Mouse (Mus musculus): Measurements from ENCODE around the gene Macrod2. TPM values are rescaled to one million over a fixed set of nuclear protein-coding genes. Genes with fewer than 3 reads are reported as not detected.

Gene Macrod2
- polyA plus RNA-seq, 2 experiments from 2014 or later, result not detected

- peak; percentile 84 for ATAC-seq
Observed at GRCm38 (mm10) chr2:140819391-140820120, 424.4 kb downstream of the Macrod2 start.

GRCm38 (mm10) chr2:140822378-140822777 lies 427.3 kb downstream of the Macrod2 start:
- ATAC-seq, result no peak

- no peak for ATAC-seq
Observed at GRCm38 (mm10) chr2:140826241-140826640, 431.1 kb downstream of the Macrod2 start.

- ATAC-seq, result no peak
Observed at GRCm38 (mm10) chr2:140828859-140829258, 433.8 kb downstream of the Macrod2 start.

- ATAC-seq, result no peak
Observed at GRCm38 (mm10) chr2:140830086-140830485, 435.0 kb downstream of the Macrod2 start.

GRCm38 (mm10) chr2:140839371-140839770 lies 444.3 kb downstream of the Macrod2 start:
- ATAC-seq, result no peak

GRCm38 (mm10) chr2:140839880-140840279 lies 444.8 kb downstream of the Macrod2 start:
- no peak for ATAC-seq

- ATAC-seq, result no peak
Observed at GRCm38 (mm10) chr2:140844030-140844429, 448.9 kb downstream of the Macrod2 start.

GRCm38 (mm10) chr2:140847817-140848428 lies 452.8 kb downstream of the Macrod2 start:
- ATAC-seq, result no peak

GRCm38 (mm10) chr2:140853538-140853937 lies 458.4 kb downstream of the Macrod2 start:
- no peak for ATAC-seq

GRCm38 (mm10) chr2:140861356-140861755 lies 466.2 kb downstream of the Macrod2 start:
- ATAC-seq, result no peak

- ATAC-seq, result no peak
Observed at GRCm38 (mm10) chr2:140862736-140863135, 467.6 kb downstream of the Macrod2 start.

- ATAC-seq, result no peak
Observed at GRCm38 (mm10) chr2:140865636-140866035, 470.5 kb downstream of the Macrod2 start.

- ATAC-seq, result no peak
Observed at GRCm38 (mm10) chr2:140867116-140867515, 472.0 kb downstream of the Macrod2 start.

- no peak for ATAC-seq
Observed at GRCm38 (mm10) chr2:140885176-140885575, 490.1 kb downstream of the Macrod2 start.

GRCm38 (mm10) chr2:140890683-140891082 lies 495.6 kb downstream of the Macrod2 start:
- no peak for ATAC-seq

GRCm38 (mm10) chr2:140896396-140897082 lies 501.4 kb downstream of the Macrod2 start:
- no peak for ATAC-seq

- ATAC-seq, result no peak
Observed at GRCm38 (mm10) chr2:140898408-140898985, 503.4 kb downstream of the Macrod2 start.

GRCm38 (mm10) chr2:140905331-140905730 lies 510.2 kb downstream of the Macrod2 start:
- ATAC-seq, result no peak

- ATAC-seq, result no peak
Observed at GRCm38 (mm10) chr2:140906123-140906522, 511.0 kb downstream of the Macrod2 start.

GRCm38 (mm10) chr2:140911463-140911862 lies 516.4 kb downstream of the Macrod2 start:
- no peak for ATAC-seq

GRCm38 (mm10) chr2:140912179-140912578 lies 517.1 kb downstream of the Macrod2 start:
- ATAC-seq, result no peak

GRCm38 (mm10) chr2:140912931-140913330 lies 517.8 kb downstream of the Macrod2 start:
- no peak for ATAC-seq

Data from CD4-positive, CD25-positive, alpha-beta regulatory T cell, adult 4 months (primary cell).